Mouse (Mus musculus) heart, adult 2 months (tissue): ENCODE measurements around the gene Tspyl3.

Experiments
- CTCF ChIP-seq: fragments of 200-600 bp; IDR thresholded peaks from 2 replicates; pipeline ENCODE4 v1.8.1; 2022; ENCODE audit warnings: antibody characterized with exemption, mild to moderate bottlenecking, moderate library complexity
- EP300 ChIP-seq: fragments of 200-500 bp; IDR thresholded peaks from 2 replicates; pipeline ENCODE4 v1.6.1; 2011; ENCODE audit warnings: low read depth, low read length, control low read depth; ENCODE audit not compliant: insufficient read depth

DNA sequence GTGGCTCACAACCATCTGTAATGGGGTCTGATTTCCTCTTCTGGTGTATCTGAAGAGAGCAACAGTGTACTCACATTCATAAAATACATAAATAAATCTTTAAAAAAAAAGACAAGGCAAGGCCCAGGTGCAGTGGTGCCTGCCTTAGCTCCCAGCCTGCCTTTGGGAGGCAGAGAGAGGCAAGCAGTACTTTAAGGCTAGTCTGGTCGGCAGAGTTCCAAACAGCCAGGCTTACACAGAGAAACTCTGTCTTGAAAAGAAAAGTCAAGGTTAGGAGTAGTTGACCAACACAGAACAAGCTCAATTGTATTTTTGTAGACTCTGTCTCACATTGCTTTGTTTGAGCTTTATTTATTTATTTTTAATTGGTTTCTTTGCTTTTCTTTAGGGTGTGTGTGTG is 22.5 kb downstream of the Tspyl3 start:
- TF ChIP-seq CTCF (no peak), EP300 (no peak)
